Mouse (Mus musculus): ENCODE data around the gene Sncb. TPM values are rescaled to one million over a fixed set of nuclear protein-coding genes. Genes with fewer than 3 reads are reported as not detected.

Gene Sncb
- not detected for total RNA-seq (2023)

DNA sequence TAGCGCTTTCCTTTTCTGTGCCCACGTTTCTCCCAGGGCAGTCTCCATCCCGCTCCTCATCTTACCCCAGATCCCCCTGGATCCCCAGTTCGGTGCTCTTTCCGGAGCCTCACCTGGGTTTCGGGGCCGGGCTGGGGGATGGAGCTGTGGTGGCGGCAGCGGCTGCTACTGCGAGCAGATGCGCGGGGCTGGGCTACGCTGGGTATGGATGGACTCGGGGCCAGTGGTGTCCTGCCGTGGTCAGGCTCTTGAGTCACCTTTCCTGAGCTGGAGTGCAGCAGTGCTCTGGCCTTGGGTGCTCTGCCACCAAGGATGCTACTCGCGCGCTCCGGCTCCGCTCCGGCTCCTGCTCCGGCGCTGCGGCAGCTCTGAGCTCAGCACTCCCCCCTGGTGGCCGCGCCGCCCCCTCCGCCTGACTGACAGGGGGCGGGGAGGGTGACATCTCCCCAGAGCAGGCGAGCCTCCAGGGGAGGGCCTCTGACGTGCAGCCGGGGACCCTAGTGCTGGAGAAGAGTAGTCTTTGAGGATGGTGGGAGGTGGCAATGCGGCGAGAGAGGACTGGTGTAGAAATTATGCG lies at the start of gene Sncb:
Gene Sncb, minus strand, starts transcription at position 404 of the 577 bp plus-strand sequence.

DNA sequence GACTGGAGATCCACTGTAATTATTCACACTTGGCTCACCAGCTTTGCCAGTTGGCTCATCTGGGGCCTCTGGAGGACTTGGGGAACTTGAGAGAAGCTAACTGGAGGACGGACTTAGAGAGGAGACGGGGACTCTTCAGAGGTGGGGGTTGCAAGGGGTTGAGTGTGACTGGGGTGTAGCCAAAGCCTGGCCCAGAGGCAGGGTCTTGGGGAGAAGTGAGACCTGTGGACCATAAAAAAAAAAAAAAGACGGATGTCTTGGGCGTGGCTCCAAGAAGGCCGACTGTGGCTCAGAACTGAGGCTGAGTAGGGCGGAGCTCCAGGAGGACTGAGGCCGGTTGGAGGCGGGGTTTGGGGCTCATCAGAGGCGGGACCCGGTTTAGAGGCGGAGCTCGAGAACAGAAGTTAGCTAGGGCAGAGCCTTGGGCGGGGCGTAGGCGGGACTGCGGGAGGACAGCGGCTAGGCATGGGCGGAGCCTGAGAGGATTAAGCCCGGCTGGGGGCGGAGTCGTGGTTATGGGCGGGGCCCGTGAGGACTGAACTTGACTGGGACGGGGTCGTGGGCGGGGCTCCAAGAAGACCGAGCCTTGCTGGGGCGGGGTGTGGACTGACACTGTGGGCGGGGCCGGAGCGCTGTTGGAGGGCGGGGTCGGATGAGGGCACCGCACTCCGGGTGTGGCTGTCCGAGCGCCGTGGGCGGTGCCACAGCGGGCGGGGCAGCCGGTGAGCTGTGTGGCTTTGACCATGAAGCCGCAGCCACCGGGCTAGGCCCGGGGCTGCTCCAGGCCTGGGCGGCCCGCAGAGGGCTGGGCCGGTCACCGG lies 22.6 kb upstream of the Sncb start, which contains the start of gene Tspan17:
Gene Tspan17, plus strand, starts transcription at position 638 of the 821 bp plus-strand sequence.

DNA sequence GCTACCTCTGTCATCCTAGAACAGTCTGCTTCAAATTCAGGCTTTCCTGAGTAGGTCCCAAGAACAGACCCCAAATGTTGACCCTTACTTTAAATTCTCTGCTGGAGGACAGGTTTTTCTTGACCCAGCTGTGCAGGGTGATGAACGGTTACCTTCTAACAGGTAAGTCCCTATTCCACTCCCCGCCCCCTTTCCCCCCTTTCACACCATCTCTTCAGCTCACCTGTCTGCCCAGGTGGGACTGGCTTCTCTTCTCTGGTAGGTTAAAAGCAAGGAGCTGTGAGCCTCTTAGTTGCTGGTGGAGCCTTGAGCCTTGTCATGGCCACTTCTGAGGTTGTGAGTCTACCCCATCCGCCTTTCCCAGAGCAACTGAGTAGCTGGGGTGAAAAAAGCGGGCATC lies 17.3 kb upstream of the Sncb start, which contains the start of gene Eif4e1b:
Gene Eif4e1b, plus strand, starts transcription at position 301 of the 400 bp plus-strand sequence.

DNA sequence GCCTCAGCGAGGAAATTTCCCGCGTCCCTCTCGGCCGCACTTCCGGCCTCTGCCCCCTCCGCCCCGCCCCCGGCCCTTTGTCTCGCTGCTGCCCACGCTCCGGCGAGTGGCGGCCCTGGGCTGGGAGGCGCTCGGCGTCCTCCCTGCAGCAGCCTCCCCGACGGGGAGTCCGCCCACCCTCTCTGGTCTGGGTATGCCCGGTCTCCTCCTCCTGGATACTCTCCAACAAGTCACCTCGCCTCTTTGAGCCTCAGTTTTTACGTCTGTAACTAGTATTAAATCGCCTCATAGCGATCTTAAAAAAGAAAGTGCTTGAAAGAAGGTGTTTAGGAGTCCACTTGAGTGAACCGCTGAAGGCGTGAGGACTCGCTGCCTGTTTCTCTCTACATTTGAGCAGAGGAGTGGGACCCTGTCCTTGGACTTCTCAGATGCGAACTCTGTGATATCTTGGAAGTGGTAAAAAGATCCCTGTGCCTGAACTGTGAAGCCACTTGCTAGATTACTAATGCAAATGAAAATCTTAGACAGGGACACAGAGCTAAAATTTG lies 16.5 kb downstream of the Sncb start, which contains the start of gene Gprin1:
Gene Gprin1, minus strand, starts transcription at position 11 of the 548 bp plus-strand sequence.

Other genes with a start within 250 kb of the Sncb start
- 34.8 TPM for gene 4833439L19Rik, start 201.2 kb downstream of the Sncb start, total RNA-seq (2023)
- gene Arl10, start 191.6 kb downstream of the Sncb start, total RNA-seq (2023), result 6.6 TPM
- 15.1 TPM for gene Nop16, start 176.5 kb downstream of the Sncb start, total RNA-seq (2023)
- gene Higd2a, start 176.4 kb downstream of the Sncb start, total RNA-seq (2023), result 73.5 TPM
- gene Cltb, start 155.3 kb downstream of the Sncb start, total RNA-seq (2023), result 39.1 TPM
- 60.7 TPM for gene Faf2, start 144.8 kb downstream of the Sncb start, total RNA-seq (2023)
- 197 TPM for gene Rnf44, start 72.7 kb downstream of the Sncb start, total RNA-seq (2023)
- gene Cdhr2, start 65.1 kb downstream of the Sncb start, total RNA-seq (2023), result not detected
- gene Gprin1, start 16.7 kb downstream of the Sncb start, total RNA-seq (2023), result not detected
- gene Eif4e1b, start 17.4 kb upstream of the Sncb start, total RNA-seq (2023), result not detected
- gene Tspan17, start 22.8 kb upstream of the Sncb start, total RNA-seq (2023), result 1.4 TPM
- gene Unc5a, start 182.8 kb upstream of the Sncb start, total RNA-seq (2023), result 1.3 TPM